Mouse (Mus musculus): ENCODE data around the gene Ciart.

DNA sequence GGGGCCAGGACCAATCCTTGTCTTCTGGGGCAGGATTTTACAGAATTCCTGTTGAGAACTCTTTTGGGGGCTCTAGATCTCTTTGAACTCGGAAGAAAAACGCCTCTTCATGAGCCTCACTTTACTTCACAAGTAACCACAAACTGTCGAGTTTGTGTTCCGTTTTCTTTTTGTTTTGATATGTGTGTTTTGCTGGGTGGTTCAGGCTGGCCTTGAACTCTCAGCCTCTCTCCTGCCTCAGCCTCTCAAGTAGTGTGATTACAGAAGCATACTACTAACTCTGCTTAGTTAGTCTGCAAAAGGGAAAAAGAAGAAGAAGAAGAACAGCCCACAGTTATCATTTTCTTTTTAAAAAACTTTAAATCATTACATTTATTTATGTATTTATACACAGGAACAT lies 42.1 kb upstream of the Ciart start:
- TF ChIP-seq CTCF (conservative IDR thresholded peaks at IDR 0.05 in 1 of 2, IDR thresholded peaks at IDR 0.05 in 1 of 2; ENCODE audit: low read depth in 2 of 2, low read length in 2 of 2) (no peak), TCF12 (IDR thresholded peaks at IDR 0.05; ENCODE audit: low read depth, low read length) (no peak), USF1 (IDR thresholded peaks at IDR 0.05; ENCODE audit: low read depth, low read length) (no peak), EP300 (IDR thresholded peaks at IDR 0.05; ENCODE audit: low read length) (no peak), POLR2AphosphoS2 (IDR thresholded peaks at IDR 0.05; ENCODE audit: low read depth, low read length) (no peak), POLR2A (IDR thresholded peaks at IDR 0.05; ENCODE audit: low read depth, low read length) (no peak), NELFE (IDR thresholded peaks at IDR 0.05; ENCODE audit: low read depth, low read length) (no peak), CHD2 (IDR thresholded peaks at IDR 0.05; ENCODE audit: low read length) (no peak), HCFC1 (IDR thresholded peaks at IDR 0.05; ENCODE audit: low read depth, low read length) (no peak), NRF1 (IDR thresholded peaks at IDR 0.05; ENCODE audit: low read depth, low read length) (no peak)
